Mouse (Mus musculus) heart, adult 9 months (tissue): ENCODE results near the gene Cbl.
"Not testable (repeated sequence)": the region's sequence is repeated elsewhere in the genome, so short reads cannot be mapped to it uniquely, and the experiment has no call there.

Source experiments
- DNase-seq, 2 experiments: peaks; one replicate each; pipeline ENCODE4 v3.0.0; 2022; ENCODE audit warnings: low spot score in 2 of 2

Gene Cbl

GRCm38 (mm10) chr9:44130581-44131275, 103.1 kb downstream of the Cbl start:
- DNase-seq, result peak; percentile 56 to 65

GRCm38 (mm10) chr9:44130034-44130433, 103.8 kb downstream of the Cbl start:
- DNase-seq, result peak; percentile 90 to 94

GRCm38 (mm10) chr9:44129633-44130032, 104.2 kb downstream of the Cbl start:
- no peak for DNase-seq

GRCm38 (mm10) chr9:44127351-44127801, 106.5 kb downstream of the Cbl start:
- peak in 1 of 2 experiments; percentile 50 for DNase-seq

GRCm38 (mm10) chr9:44126746-44127145, 107.1 kb downstream of the Cbl start:
- DNase-seq, result no peak

GRCm38 (mm10) chr9:44125546-44126428, 108.1 kb downstream of the Cbl start:
- peak; percentile 77 to 88 for DNase-seq

- DNase-seq, result no peak
Observed at GRCm38 (mm10) chr9:44125026-44125425, 108.8 kb downstream of the Cbl start.

GRCm38 (mm10) chr9:44124317-44124716, 109.5 kb downstream of the Cbl start:
- DNase-seq, result no peak

GRCm38 (mm10) chr9:44119948-44120465, 113.8 kb downstream of the Cbl start:
- no peak for DNase-seq

GRCm38 (mm10) chr9:44119011-44119410, 114.8 kb downstream of the Cbl start:
- no peak for DNase-seq

GRCm38 (mm10) chr9:44116182-44116581, 117.7 kb downstream of the Cbl start:
- no peak for DNase-seq

- DNase-seq, result no peak
Observed at GRCm38 (mm10) chr9:44115599-44115998, 118.2 kb downstream of the Cbl start.

- no peak for DNase-seq
Observed at GRCm38 (mm10) chr9:44114453-44114852, 119.4 kb downstream of the Cbl start.

- peak; percentile 98 for DNase-seq
Observed at GRCm38 (mm10) chr9:44113105-44113789, 120.6 kb downstream of the Cbl start, which contains the start of the genes Gm49380 and Rnf26. TSS of gene Gm49380 (minus strand) at chr9:44113500. TSS of gene Rnf26 (minus strand) at chr9:44113517.

- DNase-seq, result not testable (repeated sequence)
Observed at GRCm38 (mm10) chr9:44111909-44112308, 121.9 kb downstream of the Cbl start.

GRCm38 (mm10) chr9:44109360-44110095, 124.3 kb downstream of the Cbl start:
- peak; percentile 53 to 74 for DNase-seq

- DNase-seq, result no peak
Observed at GRCm38 (mm10) chr9:44108269-44109055, 125.4 kb downstream of the Cbl start.

GRCm38 (mm10) chr9:44107557-44108179, 126.2 kb downstream of the Cbl start:
- DNase-seq, result peak in 1 of 2 experiments; percentile 39

GRCm38 (mm10) chr9:44107110-44107509, 126.7 kb downstream of the Cbl start, which contains the start of gene C1qtnf5:
TSS of gene C1qtnf5 (plus strand) at chr9:44107245.
- peak; percentile 91 to 92 for DNase-seq

GRCm38 (mm10) chr9:44106596-44106995, 127.3 kb downstream of the Cbl start:
- DNase-seq, result no peak
